Mouse (Mus musculus) 3T3-L1 (cell line): ENCODE measurements around the gene Zfpl1.

Source experiments
- DNase-seq: peaks from one replicate; pipeline ENCODE4 v3.0.0-alpha.2; 2015; ENCODE audit warnings: low read depth, low spot score

Zfpl1 gene

GRCm38 (mm10) chr19:6101186-6101585 lies 16.4 kb upstream of the Zfpl1 start:
- no peak for DNase-seq

GRCm38 (mm10) chr19:6097847-6098246 lies 13.1 kb upstream of the Zfpl1 start:
- no peak for DNase-seq

GRCm38 (mm10) chr19:6094119-6094518 lies 9.4 kb upstream of the Zfpl1 start, which contains the start of gene AC131692.1:
Gene AC131692.1, plus strand, starts transcription at chr19:6094419.
- no peak for DNase-seq

- DNase-seq = no peak
Observed at GRCm38 (mm10) chr19:6088841-6089240, 4.1 kb upstream of the Zfpl1 start.

- DNase-seq = peak; percentile 92
Observed at GRCm38 (mm10) chr19:6085417-6085879, 692 bp upstream of the Zfpl1 start.

- no peak for DNase-seq
Observed at GRCm38 (mm10) chr19:6082156-6082555, 2.6 kb downstream of the Zfpl1 start, which contains the start of gene Gm28374. Gene Gm28374, minus strand, starts transcription at chr19:6082256.

- no peak for DNase-seq
Observed at GRCm38 (mm10) chr19:6079983-6080480, 4.7 kb downstream of the Zfpl1 start, which contains the start of gene Tmem262. Gene Tmem262, plus strand, starts transcription at chr19:6080033.

- DNase-seq = peak; percentile 98
Observed at GRCm38 (mm10) chr19:6076564-6077393, 8.0 kb downstream of the Zfpl1 start, which contains the start of gene Vps51. Gene Vps51, minus strand, starts transcription at chr19:6077231.

GRCm38 (mm10) chr19:6073889-6074288 lies 10.9 kb downstream of the Zfpl1 start:
- no peak for DNase-seq

- no peak for DNase-seq
Observed at GRCm38 (mm10) chr19:6071261-6071660, 13.5 kb downstream of the Zfpl1 start.

- no peak for DNase-seq
Observed at GRCm38 (mm10) chr19:6070571-6071250, 14.0 kb downstream of the Zfpl1 start.

- DNase-seq = no peak
Observed at GRCm38 (mm10) chr19:6069851-6070250, 14.9 kb downstream of the Zfpl1 start.

- DNase-seq = peak; percentile 73
Observed at GRCm38 (mm10) chr19:6068951-6069350, 15.8 kb downstream of the Zfpl1 start.

GRCm38 (mm10) chr19:6067724-6068415 lies 16.9 kb downstream of the Zfpl1 start, which contains the start of gene Tm7sf2:
Gene Tm7sf2, minus strand, starts transcription at chr19:6068373.
- peak; percentile 84 for DNase-seq

GRCm38 (mm10) chr19:6067011-6067723 lies 17.6 kb downstream of the Zfpl1 start:
- DNase-seq = peak; percentile 87

- DNase-seq = no peak
Observed at GRCm38 (mm10) chr19:6066571-6066970, 18.2 kb downstream of the Zfpl1 start.

GRCm38 (mm10) chr19:6063081-6063480 lies 21.7 kb downstream of the Zfpl1 start:
- no peak for DNase-seq

GRCm38 (mm10) chr19:6062418-6062817 lies 22.3 kb downstream of the Zfpl1 start:
- no peak for DNase-seq

GRCm38 (mm10) chr19:6061641-6062302 lies 23.0 kb downstream of the Zfpl1 start:
- peak; percentile 75 for DNase-seq

- peak; percentile 99 for DNase-seq
Observed at GRCm38 (mm10) chr19:6061021-6061533, 23.7 kb downstream of the Zfpl1 start, which contains the start of gene Znhit2. Gene Znhit2, plus strand, starts transcription at chr19:6061192.
